Mouse (Mus musculus): ENCODE results near the gene Fam120b. TPM values are rescaled to one million over a fixed set of nuclear protein-coding genes. Genes with fewer than 3 reads are reported as not detected.
A peak's percentile ranks its signal among the peaks of the same experiment; 100 is the strongest.

Fam120b gene
- polyA plus RNA-seq, 1 experiment, result 1.4 TPM

DNA sequence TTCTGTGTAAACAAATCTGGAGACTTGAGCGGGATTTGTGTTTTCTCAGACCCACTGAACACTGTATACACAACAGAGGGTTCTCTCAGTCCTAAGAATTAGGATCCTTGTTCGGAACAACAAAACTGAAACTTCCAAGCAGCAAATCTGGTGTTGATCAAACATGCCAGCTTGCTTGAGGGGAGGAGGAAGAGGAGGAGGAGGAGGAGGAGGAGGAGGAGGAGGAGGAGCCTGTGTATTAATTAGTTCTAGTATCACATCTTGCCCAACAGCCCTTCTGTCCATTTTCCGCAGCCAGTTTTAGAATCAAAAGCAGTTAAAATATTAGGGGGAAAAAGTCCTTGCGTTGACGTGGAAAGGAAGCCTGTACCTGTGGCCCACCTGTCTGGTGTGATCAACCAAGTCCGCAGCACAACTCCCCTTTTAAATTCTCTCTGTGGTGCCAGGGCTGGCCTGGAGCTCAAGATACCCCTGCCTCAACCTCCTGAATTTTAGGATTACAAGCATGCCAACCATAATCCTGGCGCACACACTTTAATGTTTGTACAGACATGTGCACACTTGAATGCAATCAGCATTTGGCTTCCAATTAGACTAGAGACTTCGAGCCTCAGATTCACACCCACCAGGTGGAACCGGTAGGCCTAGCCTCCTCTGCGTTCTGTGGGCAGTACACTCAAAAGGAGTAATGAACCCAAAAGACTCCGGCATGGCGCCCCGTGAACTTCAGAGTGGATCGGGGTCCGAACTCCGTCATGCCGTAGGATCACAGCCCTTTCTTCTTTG, 16.1 kb upstream of the Fam120b start:
- H3K27me3 ChIP-seq (replicated peaks), result peaks cover 97% of the 10 kb centered on the region
- peaks cover 4% of the 10 kb centered on the region; the same call in 1 of the 2 replicates for H3K9me3 ChIP-seq
- H3K4me1 ChIP-seq, result peaks cover 56% of the 10 kb centered on the region
- TF ChIP-seq GATA1 (IDR thresholded peaks at IDR 0.05; ENCODE audit: borderline replicate concordance, low read length), result no peak
- TF ChIP-seq FLI1 (IDR thresholded peaks at IDR 0.05; ENCODE audit: low read length), result no peak
- peak overlapping the region; percentile 81 for H3K4me3 ChIP-seq (replicated peaks)
- no peaks in the 10 kb centered on the region for H3K36me3 ChIP-seq (replicated peaks; ENCODE audit: low read length)

DNA sequence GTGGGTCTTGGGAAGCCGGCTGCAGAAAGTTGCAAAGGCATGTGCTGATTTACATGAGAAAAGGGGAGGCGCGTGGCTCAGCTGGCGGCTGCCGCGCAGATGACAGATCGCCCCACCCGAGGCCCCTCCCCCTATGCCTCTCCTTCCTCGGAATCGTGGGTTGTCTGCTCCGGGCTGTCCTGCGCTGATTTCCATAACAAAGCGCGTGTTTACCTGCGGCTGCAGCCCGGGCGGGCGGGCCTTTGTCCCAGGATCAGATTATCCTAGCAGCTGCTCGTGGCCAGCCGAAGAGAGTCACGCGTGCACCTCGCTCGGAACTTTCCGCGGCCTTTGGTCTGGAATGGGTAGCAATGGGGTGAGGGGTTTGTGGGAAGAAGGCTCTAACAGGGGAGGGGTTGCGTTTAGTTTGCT, 15.4 kb upstream of the Fam120b start:
- no peaks in the 10 kb centered on the region for H3K36me3 ChIP-seq (replicated peaks; ENCODE audit: low read length)

GRCm38 (mm10) chr17:15381092-15381860, 14.7 kb upstream of the Fam120b start:
- Histone ChIP-seq H3K27me3 (replicated peaks) (peaks cover 85% of the 10 kb centered on the region), H3K4me1 (peaks cover 42% of the 10 kb centered on the region), H3K4me3 (replicated peaks) (peak overlapping the region; percentile 81), H3K36me3 (replicated peaks; ENCODE audit: low read length) (no peaks in the 10 kb centered on the region), H3K9me3 (peaks cover 4% of the 10 kb centered on the region; the same call in 1 of the 2 replicates)
- TF ChIP-seq FLI1 (IDR thresholded peaks at IDR 0.05; ENCODE audit: low read length) (no peak), GATA1 (IDR thresholded peaks at IDR 0.05; ENCODE audit: borderline replicate concordance, low read length) (no peak)

More for the DNA sequence above, 15.4 kb upstream of the Fam120b start:
- peaks cover 4% of the 10 kb centered on the region; the same call in 1 of the 2 replicates for H3K9me3 ChIP-seq
- TF ChIP-seq FLI1 (IDR thresholded peaks at IDR 0.05; ENCODE audit: low read length) (no peak), GATA1 (IDR thresholded peaks at IDR 0.05; ENCODE audit: borderline replicate concordance, low read length) (no peak)
- peaks cover 48% of the 10 kb centered on the region for H3K4me1 ChIP-seq
- H3K4me3 ChIP-seq (replicated peaks), result peak overlapping the region; percentile 81
- H3K27me3 ChIP-seq (replicated peaks), result peaks cover 91% of the 10 kb centered on the region

- no peak overlapping the region for H3K4me3 ChIP-seq (replicated peaks)
- H3K4me1 ChIP-seq, result peaks cover 34% of the 10 kb centered on the region
- H3K9me3 ChIP-seq, result peaks cover 4% of the 10 kb centered on the region; the same call in 1 of the 2 replicates
- TF ChIP-seq FLI1 (IDR thresholded peaks at IDR 0.05; ENCODE audit: low read length), result no peak
- TF ChIP-seq GATA1 (IDR thresholded peaks at IDR 0.05; ENCODE audit: borderline replicate concordance, low read length), result no peak
- H3K27me3 ChIP-seq (replicated peaks), result peaks cover 83% of the 10 kb centered on the region
- no peaks in the 10 kb centered on the region for H3K36me3 ChIP-seq (replicated peaks; ENCODE audit: low read length)
These were observed 13.9 kb upstream of the Fam120b start for GRCm38 (mm10) chr17:15381869-15382660.

GRCm38 (mm10) chr17:15383360-15383759, 12.6 kb upstream of the Fam120b start:
- TF ChIP-seq FLI1 (IDR thresholded peaks at IDR 0.05; ENCODE audit: low read length), result no peak
- no peak for TF ChIP-seq GATA1 (IDR thresholded peaks at IDR 0.05; ENCODE audit: borderline replicate concordance, low read length)
- peaks cover 4% of the 10 kb centered on the region; the same call in 1 of the 2 replicates for H3K9me3 ChIP-seq
- no peak overlapping the region for H3K4me3 ChIP-seq (replicated peaks)
- H3K27me3 ChIP-seq (replicated peaks), result peaks cover 73% of the 10 kb centered on the region
- peaks cover 25% of the 10 kb centered on the region for H3K4me1 ChIP-seq
- no peaks in the 10 kb centered on the region for H3K36me3 ChIP-seq (replicated peaks; ENCODE audit: low read length)

GRCm38 (mm10) chr17:15388892-15389291, 7.1 kb upstream of the Fam120b start:
- Histone ChIP-seq H3K4me1 (no peaks in the 10 kb centered on the region), H3K4me3 (replicated peaks) (no peak overlapping the region), H3K27me3 (replicated peaks) (peaks cover 35% of the 10 kb centered on the region), H3K9me3 (no peaks in the 10 kb centered on the region), H3K36me3 (replicated peaks; ENCODE audit: low read length) (no peaks in the 10 kb centered on the region)
- no peak for TF ChIP-seq FLI1 (IDR thresholded peaks at IDR 0.05; ENCODE audit: low read length)
- no peak for TF ChIP-seq GATA1 (IDR thresholded peaks at IDR 0.05; ENCODE audit: borderline replicate concordance, low read length)

DNA sequence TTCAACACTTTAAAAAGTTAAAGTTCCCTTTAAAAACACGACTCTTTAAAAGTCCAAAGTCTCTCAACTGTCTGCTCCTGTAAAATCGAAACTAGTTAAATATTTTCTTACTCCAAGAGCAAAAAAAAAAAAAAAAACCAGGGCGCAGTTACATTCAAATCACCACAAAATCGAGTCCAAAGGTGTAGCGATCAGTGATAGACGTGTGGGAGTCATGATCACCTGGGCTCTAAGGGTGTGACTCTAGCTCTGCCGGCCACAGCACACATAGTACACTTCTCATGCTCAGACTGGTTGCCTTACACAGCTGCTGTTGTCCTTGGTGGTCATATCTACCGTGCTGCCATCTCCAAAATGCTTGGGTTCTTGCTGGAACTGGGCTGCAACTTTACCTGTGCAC, 6.6 kb upstream of the Fam120b start:
- TF ChIP-seq FLI1 (IDR thresholded peaks at IDR 0.05; ENCODE audit: low read length), result no peak
- no peak for TF ChIP-seq GATA1 (IDR thresholded peaks at IDR 0.05; ENCODE audit: borderline replicate concordance, low read length)
- Histone ChIP-seq H3K27me3 (replicated peaks) (peaks cover 34% of the 10 kb centered on the region), H3K4me1 (no peaks in the 10 kb centered on the region), H3K9me3 (no peaks in the 10 kb centered on the region), H3K4me3 (replicated peaks) (peak overlapping the region; percentile 50), H3K36me3 (replicated peaks; ENCODE audit: low read length) (no peaks in the 10 kb centered on the region)

GRCm38 (mm10) chr17:15401716-15402115, 5.7 kb downstream of the Fam120b start:
- H3K36me3 ChIP-seq (replicated peaks; ENCODE audit: low read length), result peaks cover 41% of the 10 kb centered on the region
- H3K27me3 ChIP-seq (replicated peaks), result no peaks in the 10 kb centered on the region
- peaks cover 11% of the 10 kb centered on the region for H3K4me1 ChIP-seq
- no peaks in the 10 kb centered on the region for H3K9me3 ChIP-seq
- H3K4me3 ChIP-seq (replicated peaks), result no peak overlapping the region
- TF ChIP-seq GATA1 (IDR thresholded peaks at IDR 0.05; ENCODE audit: borderline replicate concordance, low read length), result no peak
- TF ChIP-seq FLI1 (IDR thresholded peaks at IDR 0.05; ENCODE audit: low read length), result no peak

DNA sequence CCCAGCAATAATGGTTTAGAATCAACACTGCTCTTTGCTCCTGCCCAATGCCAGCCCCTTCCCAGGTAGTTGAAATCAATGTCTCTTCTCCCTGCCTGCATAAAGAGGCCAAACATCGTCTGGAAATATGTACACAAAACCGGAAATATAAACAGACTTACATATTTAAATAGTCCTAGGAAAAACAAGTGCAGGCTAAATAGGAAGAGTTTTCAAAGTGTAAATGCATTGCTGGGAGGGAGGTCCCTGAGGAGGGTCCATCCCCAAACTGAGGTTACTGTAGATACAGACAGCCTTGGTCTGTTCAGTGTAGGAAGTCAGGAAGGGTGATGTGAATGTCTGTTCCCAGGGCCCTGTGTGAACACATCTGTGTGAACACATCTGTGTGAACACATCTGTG, 10.6 kb downstream of the Fam120b start:
- TF ChIP-seq FLI1 (IDR thresholded peaks at IDR 0.05; ENCODE audit: low read length) (no peak), GATA1 (IDR thresholded peaks at IDR 0.05; ENCODE audit: borderline replicate concordance, low read length) (no peak)
- H3K36me3 ChIP-seq (replicated peaks; ENCODE audit: low read length), result peaks cover 83% of the 10 kb centered on the region
- H3K9me3 ChIP-seq, result peaks cover 5% of the 10 kb centered on the region
- no peaks in the 10 kb centered on the region for H3K27me3 ChIP-seq (replicated peaks)
- H3K4me3 ChIP-seq (replicated peaks), result no peak overlapping the region
- H3K4me1 ChIP-seq, result no peaks in the 10 kb centered on the region

Measured in megakaryocyte, embryonic 14.5 days (primary cell).